Mouse (Mus musculus) NIH3T3 (cell line): ENCODE measurements around the gene Prkci.

ENCODE experiments used
- DNase-seq: peaks from one replicate; pipeline ENCODE4 v3.0.0-alpha.2; 2012; ENCODE audit warnings: low read depth

Prkci gene

DNA sequence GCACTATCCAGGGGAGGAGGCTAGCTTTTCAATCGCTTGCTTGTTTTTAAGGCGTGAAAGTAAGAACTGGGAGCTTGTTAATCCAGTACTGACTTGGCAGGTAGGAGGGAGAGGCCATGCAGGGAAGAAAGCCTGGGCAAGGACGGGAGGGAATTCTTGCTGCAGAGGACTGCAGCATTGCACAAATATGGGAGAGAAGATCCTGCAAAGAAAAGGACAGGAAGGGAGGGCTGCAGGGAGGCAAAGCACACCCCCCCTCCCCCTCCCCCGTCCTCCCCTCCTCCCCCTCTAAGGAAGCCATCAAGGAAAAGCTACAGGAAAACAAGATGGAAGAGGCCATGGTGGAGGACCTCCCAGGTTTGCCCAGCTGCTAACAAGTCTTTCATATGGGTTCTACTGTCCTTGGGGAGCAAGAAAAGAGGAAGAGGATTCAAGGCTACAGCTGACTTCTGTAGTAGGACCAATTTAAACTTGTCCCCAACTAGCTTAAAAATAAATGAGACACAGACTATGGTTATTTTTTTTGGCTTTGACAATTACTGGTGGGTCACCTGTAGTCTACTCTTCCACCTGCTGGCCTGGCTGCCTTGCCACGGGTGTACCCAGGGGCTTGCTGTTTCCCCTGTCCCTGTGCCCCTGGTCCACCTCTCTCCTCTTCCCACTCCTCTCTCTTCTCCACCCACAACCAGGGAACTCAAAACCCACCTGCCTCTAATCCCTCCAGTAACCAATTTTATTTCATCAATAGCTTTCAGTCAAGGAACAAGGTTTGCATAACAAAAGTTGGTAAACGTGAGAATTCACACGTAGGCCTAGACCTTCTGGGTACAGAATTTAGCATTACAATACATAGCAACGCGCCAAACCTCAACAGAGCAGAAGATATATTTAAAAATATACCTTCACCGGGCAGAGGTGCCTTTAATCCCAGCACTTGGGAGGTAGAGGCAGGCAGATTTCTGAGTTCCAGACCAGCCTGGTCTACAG, 93.5 kb downstream of the Prkci start:
- DNase-seq = no peak

DNA sequence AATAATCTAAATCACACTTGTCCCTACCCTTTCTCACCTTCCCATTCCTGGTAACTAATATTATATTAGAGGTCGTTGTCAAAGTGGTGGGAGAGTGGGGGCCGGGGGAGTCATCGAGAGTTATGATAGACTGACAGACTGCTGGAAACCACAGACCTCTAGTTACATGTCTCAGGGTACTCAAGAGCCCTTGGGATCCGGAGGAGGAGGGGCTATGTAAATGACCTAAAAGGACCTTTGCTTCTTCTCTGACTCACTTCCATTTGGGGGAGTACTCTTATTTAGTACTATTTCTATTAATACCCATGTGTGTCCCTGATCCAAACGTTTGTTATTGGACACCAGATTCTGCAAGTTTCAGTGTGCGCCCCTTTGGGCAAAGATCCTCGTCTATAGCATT, 94.4 kb downstream of the Prkci start:
- DNase-seq = no peak

- peak; percentile 14 for DNase-seq
These were observed 97.6 kb downstream of the Prkci start for GRCm38 (mm10) chr3:31093196-31093595.

DNA sequence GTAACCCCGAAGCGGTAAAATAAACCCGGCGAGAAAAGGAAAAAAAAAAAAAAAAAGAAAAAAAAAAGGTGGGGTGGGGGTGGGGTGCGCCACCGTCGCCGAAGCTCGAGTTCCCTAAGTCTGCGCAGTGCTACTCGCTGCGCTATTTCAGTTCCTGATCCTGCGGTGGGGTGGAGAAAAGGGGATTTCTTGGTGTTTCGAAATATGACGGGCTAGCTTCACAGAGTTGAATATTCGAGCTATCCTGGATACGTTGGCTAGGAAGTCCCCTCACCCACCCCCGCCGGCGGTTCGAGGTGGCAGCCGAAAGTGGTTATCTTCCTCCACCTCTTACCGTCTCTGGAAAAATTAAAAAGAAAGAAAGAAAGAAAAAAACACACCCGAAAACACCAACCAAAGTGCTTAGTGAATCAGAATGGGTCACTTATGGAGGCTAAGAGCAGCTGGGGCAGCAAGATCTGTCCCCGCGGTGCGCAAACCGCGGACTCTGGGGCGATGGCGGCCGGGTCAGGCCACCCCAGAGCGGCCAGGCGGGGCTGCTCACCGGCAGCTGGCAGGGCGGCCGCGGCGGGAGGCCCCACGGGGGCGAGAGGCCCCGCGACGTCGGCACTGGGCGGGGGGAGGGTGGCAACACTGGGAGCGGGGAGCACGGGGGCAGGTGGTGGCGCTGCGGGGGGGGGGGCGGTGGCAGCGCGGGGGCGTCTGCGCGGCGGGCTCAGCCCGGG, 98.2 kb downstream of the Prkci start:
- DNase-seq = peak; percentile 76

- peak; percentile 97 for DNase-seq
These were observed 99.1 kb downstream of the Prkci start, which contains the start of gene Skil for GRCm38 (mm10) chr3:31094531-31095178. Skil (plus strand) TSS chr3:31095058.

DNA sequence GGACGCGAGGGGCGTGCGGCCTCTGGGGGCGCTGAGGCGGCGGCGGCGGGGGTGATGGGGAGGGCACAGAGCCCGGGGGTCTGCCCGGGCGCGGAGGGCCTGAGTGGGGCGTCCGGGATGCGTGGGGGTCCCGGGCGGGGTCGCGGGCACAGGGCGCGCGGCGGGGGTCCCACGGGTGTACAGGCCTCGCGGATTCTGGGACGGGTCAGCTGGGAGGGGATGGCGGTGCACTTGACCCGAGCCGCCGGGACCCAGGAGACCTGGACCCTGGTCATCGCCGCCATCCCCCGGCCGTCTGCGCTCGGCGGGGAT, 99.6 kb downstream of the Prkci start:
- no peak for DNase-seq

DNA sequence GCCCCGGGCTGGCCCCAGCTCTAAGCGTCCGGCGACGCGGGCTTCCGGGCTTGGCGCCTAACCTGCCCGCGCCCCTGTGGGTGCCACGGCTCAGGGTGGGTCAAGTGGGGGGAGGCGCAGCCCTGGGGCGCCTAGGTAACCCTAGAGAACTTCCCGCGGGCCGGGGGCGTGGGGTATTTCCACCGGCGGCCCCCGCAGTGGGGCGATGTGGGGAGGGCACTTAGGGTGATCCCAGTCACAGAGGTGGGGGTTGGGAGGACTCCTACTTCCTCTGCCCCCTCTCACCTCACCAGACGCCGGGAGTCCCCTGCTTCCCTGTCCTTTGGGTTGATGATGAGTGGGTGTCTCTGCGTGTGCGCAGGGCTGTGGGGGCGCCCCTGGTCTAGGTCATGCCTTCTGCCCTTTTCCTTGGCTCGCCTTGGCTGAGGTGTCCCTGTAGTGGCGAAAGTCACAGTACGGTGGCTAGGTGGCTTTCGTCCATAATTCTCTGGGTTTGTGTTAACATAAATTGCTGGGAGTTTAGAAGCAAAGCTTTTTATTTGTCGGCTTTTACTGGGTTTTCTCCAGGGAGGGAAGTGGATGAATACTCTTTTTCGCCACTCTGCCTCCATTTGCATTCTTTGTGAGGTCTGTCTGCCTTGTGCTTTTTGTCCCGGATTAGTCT, 100.1 kb downstream of the Prkci start:
- peak; percentile 54 for DNase-seq

- DNase-seq = peak; percentile 63
These were observed 100.9 kb downstream of the Prkci start for GRCm38 (mm10) chr3:31096155-31097101.

GRCm38 (mm10) chr3:31097102-31097720, 101.7 kb downstream of the Prkci start:
- peak; percentile 61 for DNase-seq

DNA sequence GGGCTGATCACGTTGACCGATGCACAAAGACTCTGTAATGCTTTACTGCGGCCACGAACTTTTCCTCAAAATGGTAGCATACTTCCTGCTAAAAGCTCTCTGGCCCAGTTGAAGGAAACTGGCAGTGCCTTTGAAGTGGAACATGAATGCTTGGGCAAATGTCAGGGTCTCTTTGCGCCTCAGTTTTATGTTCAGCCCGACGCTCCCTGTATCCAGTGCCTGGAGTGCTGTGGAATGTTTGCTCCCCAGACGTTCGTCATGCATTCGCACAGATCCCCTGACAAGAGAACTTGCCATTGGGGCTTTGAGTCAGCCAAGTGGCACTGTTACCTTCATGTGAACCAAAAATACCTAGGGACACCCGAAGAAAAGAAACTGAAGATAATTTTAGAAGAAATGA, 102.4 kb downstream of the Prkci start:
- no peak for DNase-seq

GRCm38 (mm10) chr3:31098556-31098955, 103.0 kb downstream of the Prkci start:
- DNase-seq = no peak

GRCm38 (mm10) chr3:31100026-31100425, 104.5 kb downstream of the Prkci start:
- DNase-seq = no peak

GRCm38 (mm10) chr3:31100802-31101201, 105.3 kb downstream of the Prkci start:
- no peak for DNase-seq
